Mouse (Mus musculus): ENCODE data around the gene Osbpl10. TPM values are rescaled to one million over a fixed set of nuclear protein-coding genes. Genes with fewer than 3 reads are reported as not detected.
A peak's percentile ranks its signal among the peaks of the same experiment; 100 is the strongest.

Gene Osbpl10
- polyA plus RNA-seq, 1 experiment from 2014 or later: 0.66 TPM

GRCm38 (mm10) chr9:115190376-115190942 lies 212.1 kb downstream of the Osbpl10 start:
- H3K4me1 ChIP-seq (replicated peaks; ENCODE audit: control insufficient read depth, insufficient read depth, low read length): peaks cover 10% of the 10 kb centered on the region
- no peak overlapping the region for H3K9ac ChIP-seq (ENCODE audit: low read depth, low read length)
- H3K4me2 ChIP-seq: no peak overlapping the region
- no peaks in the 10 kb centered on the region for H3K9me3 ChIP-seq (ENCODE audit: control insufficient read depth, low read length)
- ATAC-seq (replicated peaks; ENCODE audit: low FRiP score): 0 out of 2 replicates have a peak, but pooled peaks have one; percentile 42
- H3K27me3 ChIP-seq (replicated peaks; ENCODE audit: control insufficient read depth, insufficient read depth, low read length): no peaks in the 10 kb centered on the region
- H3K4me3 ChIP-seq (ENCODE audit: low read depth, low read length): no peak overlapping the region
- H3K27ac ChIP-seq (ENCODE audit: low read depth, low read length): no peak overlapping the region
- WGBS: 61% methylated on average over 9 of the region's 9 CpGs
- H3K36me3 ChIP-seq (ENCODE audit: control insufficient read depth, insufficient read depth, low read length): no peaks in the 10 kb centered on the region
- DNase-seq (ENCODE audit: low spot score): no peak

GRCm38 (mm10) chr9:115192890-115193289 lies 214.5 kb downstream of the Osbpl10 start:
- H3K4me1 ChIP-seq (replicated peaks; ENCODE audit: control insufficient read depth, insufficient read depth, low read length): peaks cover 10% of the 10 kb centered on the region
- H3K9me3 ChIP-seq (ENCODE audit: control insufficient read depth, low read length): no peaks in the 10 kb centered on the region
- WGBS: 77% methylated on average over 3 of the region's 3 CpGs
- H3K9ac ChIP-seq (ENCODE audit: low read depth, low read length): no peak overlapping the region
- no peaks in the 10 kb centered on the region for H3K36me3 ChIP-seq (ENCODE audit: control insufficient read depth, insufficient read depth, low read length)
- DNase-seq (ENCODE audit: low spot score) (no peak), ATAC-seq (replicated peaks; ENCODE audit: low FRiP score) (no peak)
- H3K27ac ChIP-seq (ENCODE audit: low read depth, low read length): no peak overlapping the region
- no peak overlapping the region for H3K4me2 ChIP-seq
- H3K27me3 ChIP-seq (replicated peaks; ENCODE audit: control insufficient read depth, insufficient read depth, low read length): no peaks in the 10 kb centered on the region
- no peak overlapping the region for H3K4me3 ChIP-seq (ENCODE audit: low read depth, low read length)

GRCm38 (mm10) chr9:115197082-115197481 lies 218.7 kb downstream of the Osbpl10 start:
- Histone ChIP-seq H3K27me3 (replicated peaks; ENCODE audit: control insufficient read depth, insufficient read depth, low read length) (no peaks in the 10 kb centered on the region), H3K4me2 (no peak overlapping the region), H3K27ac (ENCODE audit: low read depth, low read length) (no peak overlapping the region), H3K36me3 (ENCODE audit: control insufficient read depth, insufficient read depth, low read length) (no peaks in the 10 kb centered on the region), H3K4me1 (replicated peaks; ENCODE audit: control insufficient read depth, insufficient read depth, low read length) (peaks cover 3% of the 10 kb centered on the region; the same call in 1 of the 2 replicates), H3K4me3 (ENCODE audit: low read depth, low read length) (no peak overlapping the region), H3K9me3 (ENCODE audit: control insufficient read depth, low read length) (no peaks in the 10 kb centered on the region), H3K9ac (ENCODE audit: low read depth, low read length) (no peak overlapping the region)
- DNase-seq (ENCODE audit: low spot score) (no peak), ATAC-seq (replicated peaks; ENCODE audit: low FRiP score) (no peak)
- WGBS: 70% methylated on average over 7 of the region's 7 CpGs

- 85% methylated on average over 15 of the region's 15 CpGs for WGBS
- H3K36me3 ChIP-seq (ENCODE audit: control insufficient read depth, insufficient read depth, low read length): no peaks in the 10 kb centered on the region
- no peak overlapping the region for H3K9ac ChIP-seq (ENCODE audit: low read depth, low read length)
- no peak overlapping the region for H3K4me2 ChIP-seq
- no peak for DNase-seq (ENCODE audit: low spot score)
- ATAC-seq (replicated peaks; ENCODE audit: low FRiP score): no peak
- H3K27ac ChIP-seq (ENCODE audit: low read depth, low read length): no peak overlapping the region
- no peaks in the 10 kb centered on the region for H3K9me3 ChIP-seq (ENCODE audit: control insufficient read depth, low read length)
- H3K4me1 ChIP-seq (replicated peaks; ENCODE audit: control insufficient read depth, insufficient read depth, low read length): peaks cover 9% of the 10 kb centered on the region
- H3K27me3 ChIP-seq (replicated peaks; ENCODE audit: control insufficient read depth, insufficient read depth, low read length): no peaks in the 10 kb centered on the region
- H3K4me3 ChIP-seq (ENCODE audit: low read depth, low read length): no peak overlapping the region
Observed at GRCm38 (mm10) chr9:115200166-115200862, 221.9 kb downstream of the Osbpl10 start.

- Histone ChIP-seq H3K4me2 (no peak overlapping the region), H3K27ac (ENCODE audit: low read depth, low read length) (no peak overlapping the region), H3K4me1 (replicated peaks; ENCODE audit: control insufficient read depth, insufficient read depth, low read length) (peaks cover 18% of the 10 kb centered on the region), H3K4me3 (ENCODE audit: low read depth, low read length) (no peak overlapping the region), H3K9me3 (ENCODE audit: control insufficient read depth, low read length) (no peaks in the 10 kb centered on the region), H3K36me3 (ENCODE audit: control insufficient read depth, insufficient read depth, low read length) (no peaks in the 10 kb centered on the region), H3K27me3 (replicated peaks; ENCODE audit: control insufficient read depth, insufficient read depth, low read length) (no peaks in the 10 kb centered on the region), H3K9ac (ENCODE audit: low read depth, low read length) (no peak overlapping the region)
- DNase-seq (ENCODE audit: low spot score) (no peak), ATAC-seq (replicated peaks; ENCODE audit: low FRiP score) (no peak)
- WGBS: 83% methylated on average over 6 of the region's 6 CpGs
Observed at GRCm38 (mm10) chr9:115201264-115201663, 222.9 kb downstream of the Osbpl10 start.

GRCm38 (mm10) chr9:115203136-115203535 lies 224.8 kb downstream of the Osbpl10 start:
- no peaks in the 10 kb centered on the region for H3K36me3 ChIP-seq (ENCODE audit: control insufficient read depth, insufficient read depth, low read length)
- H3K4me3 ChIP-seq (ENCODE audit: low read depth, low read length): no peak overlapping the region
- ATAC-seq (replicated peaks; ENCODE audit: low FRiP score) (no peak), DNase-seq (ENCODE audit: low spot score) (no peak)
- no peaks in the 10 kb centered on the region for H3K9me3 ChIP-seq (ENCODE audit: control insufficient read depth, low read length)
- H3K4me1 ChIP-seq (replicated peaks; ENCODE audit: control insufficient read depth, insufficient read depth, low read length): peaks cover 20% of the 10 kb centered on the region
- WGBS: 48% methylated on average over 6 of the region's 6 CpGs
- H3K4me2 ChIP-seq: no peak overlapping the region
- no peaks in the 10 kb centered on the region for H3K27me3 ChIP-seq (replicated peaks; ENCODE audit: control insufficient read depth, insufficient read depth, low read length)
- no peak overlapping the region for H3K27ac ChIP-seq (ENCODE audit: low read depth, low read length)
- no peak overlapping the region for H3K9ac ChIP-seq (ENCODE audit: low read depth, low read length)

GRCm38 (mm10) chr9:115205491-115205890 lies 227.1 kb downstream of the Osbpl10 start:
- Histone ChIP-seq H3K4me2 (no peak overlapping the region), H3K9me3 (ENCODE audit: control insufficient read depth, low read length) (no peaks in the 10 kb centered on the region), H3K9ac (ENCODE audit: low read depth, low read length) (no peak overlapping the region), H3K27ac (ENCODE audit: low read depth, low read length) (no peak overlapping the region), H3K27me3 (replicated peaks; ENCODE audit: control insufficient read depth, insufficient read depth, low read length) (no peaks in the 10 kb centered on the region), H3K4me3 (ENCODE audit: low read depth, low read length) (no peak overlapping the region), H3K36me3 (ENCODE audit: control insufficient read depth, insufficient read depth, low read length) (no peaks in the 10 kb centered on the region), H3K4me1 (replicated peaks; ENCODE audit: control insufficient read depth, insufficient read depth, low read length) (peaks cover 29% of the 10 kb centered on the region)
- DNase-seq (ENCODE audit: low spot score): no peak
- ATAC-seq (replicated peaks; ENCODE audit: low FRiP score): no peak
- WGBS: 10% methylated on average over 6 of the region's 6 CpGs

- Histone ChIP-seq H3K4me1 (replicated peaks; ENCODE audit: control insufficient read depth, insufficient read depth, low read length) (peaks cover 28% of the 10 kb centered on the region), H3K4me2 (no peak overlapping the region), H3K9ac (ENCODE audit: low read depth, low read length) (no peak overlapping the region), H3K36me3 (ENCODE audit: control insufficient read depth, insufficient read depth, low read length) (no peaks in the 10 kb centered on the region), H3K9me3 (ENCODE audit: control insufficient read depth, low read length) (no peaks in the 10 kb centered on the region), H3K27me3 (replicated peaks; ENCODE audit: control insufficient read depth, insufficient read depth, low read length) (no peaks in the 10 kb centered on the region), H3K4me3 (ENCODE audit: low read depth, low read length) (no peak overlapping the region), H3K27ac (ENCODE audit: low read depth, low read length) (no peak overlapping the region)
- ATAC-seq (replicated peaks; ENCODE audit: low FRiP score) (no peak), DNase-seq (ENCODE audit: low spot score) (no peak)
- 58% methylated on average over 5 of the region's 5 CpGs for WGBS
Observed at GRCm38 (mm10) chr9:115206219-115206618, 227.8 kb downstream of the Osbpl10 start.

GRCm38 (mm10) chr9:115209737-115210136 lies 231.4 kb downstream of the Osbpl10 start:
- ATAC-seq (replicated peaks; ENCODE audit: low FRiP score) (peak; percentile 92), DNase-seq (ENCODE audit: low spot score) (no peak)
- H3K9me3 ChIP-seq (ENCODE audit: control insufficient read depth, low read length): no peaks in the 10 kb centered on the region
- H3K4me2 ChIP-seq: no peak overlapping the region
- H3K27me3 ChIP-seq (replicated peaks; ENCODE audit: control insufficient read depth, insufficient read depth, low read length): no peaks in the 10 kb centered on the region
- H3K4me1 ChIP-seq (replicated peaks; ENCODE audit: control insufficient read depth, insufficient read depth, low read length): peaks cover 26% of the 10 kb centered on the region
- 59% methylated on average over 7 of the region's 7 CpGs for WGBS
- no peak overlapping the region for H3K9ac ChIP-seq (ENCODE audit: low read depth, low read length)
- H3K27ac ChIP-seq (ENCODE audit: low read depth, low read length): peak overlapping the region; percentile 40; the same call in 1 of the 2 replicates
- H3K36me3 ChIP-seq (ENCODE audit: control insufficient read depth, insufficient read depth, low read length): no peaks in the 10 kb centered on the region
- no peak overlapping the region for H3K4me3 ChIP-seq (ENCODE audit: low read depth, low read length)

Measured in liver, embryonic 11.5 days (tissue).